Mouse (Mus musculus) spleen, adult 10 weeks (tissue): ENCODE measurements around the gene Mfsd14a. TPM values are rescaled to one million over a fixed set of nuclear protein-coding genes. Genes with fewer than 3 reads are reported as not detected.

ENCODE experiments used
- polyA plus RNA-seq: library from polyadenylated mRNA; stranded (reverse); fragments of 350-450 nt; fragmentation: Illumina TruSeq; extraction: RNeasy Lipid Tissue Mini Kit (QIAGEN cat#74804); gene quantifications from one replicate; pipeline ENCODE4 v1.2.3, GENCODE M21; 2015; ENCODE audit warnings: low replicate concordance; ENCODE audit not compliant: insufficient read depth

Gene Mfsd14a
- 82.0 TPM for polyA plus RNA-seq

DNA sequence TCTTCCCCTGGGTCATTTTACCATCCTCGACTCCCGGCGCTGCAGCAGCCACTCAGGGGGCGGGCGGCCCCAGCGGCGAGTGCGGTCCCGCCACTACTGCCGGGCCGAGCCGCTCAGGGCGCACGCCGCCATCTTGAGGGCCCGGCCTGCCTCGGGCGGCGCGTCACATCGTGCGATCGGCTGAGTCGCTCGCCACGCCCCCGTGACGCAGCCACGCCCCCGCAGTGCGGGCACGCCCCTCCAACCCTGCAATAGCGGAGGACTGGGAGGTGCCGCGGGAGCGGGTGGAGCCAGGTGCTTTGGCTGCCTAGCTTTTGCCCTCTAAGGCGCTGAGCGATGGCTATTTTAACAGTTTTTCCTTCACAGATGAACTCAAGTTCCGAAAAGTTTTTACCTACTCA, at the start of gene Mfsd14a:
Gene Mfsd14a, minus strand, starts transcription at position 215 of the 401 bp plus-strand sequence.

DNA sequence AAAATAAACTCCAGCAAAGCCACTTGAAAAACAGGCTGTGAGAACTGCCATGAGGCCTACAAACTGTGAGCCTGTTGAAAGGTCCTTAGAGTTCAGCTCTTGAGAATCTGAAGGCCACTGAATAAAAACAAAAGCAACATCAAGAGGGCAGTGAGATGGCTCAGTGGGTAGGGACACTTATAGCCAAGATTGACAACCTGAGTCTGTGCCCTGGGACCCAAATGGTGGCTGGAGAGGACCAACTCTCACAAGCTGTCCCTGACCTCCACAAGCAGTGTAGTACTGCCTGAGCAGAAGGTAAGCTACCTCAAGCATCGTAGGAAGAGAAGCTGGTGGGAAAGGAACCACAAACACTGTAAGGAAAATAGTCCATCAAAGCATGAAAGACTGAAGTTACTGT, 18.7 kb upstream of the Mfsd14a start, which contains the start of gene Gm43191:
Gene Gm43191, minus strand, starts transcription at position 101 of the 400 bp plus-strand sequence.

GRCm38 (mm10) chr3:116614295-116614892, 48.1 kb downstream of the Mfsd14a start, which contains the start of gene Trmt13:
Gene Trmt13 (minus strand): TSS chr3:116614587.

GRCm38 (mm10) chr3:116594728-116595602, 67.5 kb downstream of the Mfsd14a start, which contains the start of gene Sass6:
Gene Sass6 (plus strand): TSS chr3:116594982.

Other genes with a start within 250 kb of the Mfsd14a start
- 19.9 TPM for gene Cdc14a, start 238.6 kb downstream of the Mfsd14a start, polyA plus RNA-seq
- gene Rtca, start 154.5 kb downstream of the Mfsd14a start, polyA plus RNA-seq = 29.3 TPM
- 22.3 TPM for gene Dbt, start 149.6 kb downstream of the Mfsd14a start, polyA plus RNA-seq
- gene Lrrc39, start 99.7 kb downstream of the Mfsd14a start, polyA plus RNA-seq = 0.47 TPM
- gene Sass6, start 67.7 kb downstream of the Mfsd14a start, polyA plus RNA-seq = 16.3 TPM
- 48.9 TPM for gene Trmt13, start 48.1 kb downstream of the Mfsd14a start, polyA plus RNA-seq
- not detected for gene Gm43191, start 18.6 kb upstream of the Mfsd14a start, polyA plus RNA-seq
- gene Slc35a3, start 50.2 kb upstream of the Mfsd14a start, polyA plus RNA-seq = 45.2 TPM
- 11.2 TPM for gene Agl, start 145.5 kb upstream of the Mfsd14a start, polyA plus RNA-seq
- 6.7 TPM for gene Frrs1, start 196.8 kb upstream of the Mfsd14a start, polyA plus RNA-seq